Mouse (Mus musculus) kidney, adult 2 months (tissue): Measurements from ENCODE around the gene Carmil3. TPM values are rescaled to one million over a fixed set of nuclear protein-coding genes. Genes with fewer than 3 reads are reported as not detected.

ENCODE experiments used
- DNase-seq: peaks from one replicate; pipeline ENCODE4 v3.0.0; 2021
- H3K27ac ChIP-seq: fragments of 200-500 bp; 2 replicates; pipeline ENCODE4 v1.5.1; 2012; ENCODE audit warnings: low read depth, low read length, control low read depth, inconsistent platforms; ENCODE audit not compliant: insufficient read depth
- H3K27me3 ChIP-seq: fragments of 200-500 bp; replicated peaks from 2 replicates; pipeline ENCODE4 v1.6.1; 2012; ENCODE audit warnings: mild to moderate bottlenecking, moderate library complexity, low read length, inconsistent platforms; ENCODE audit not compliant: control insufficient read depth, insufficient read depth
- H3K36me3 ChIP-seq: fragments of 200-500 bp; 2 replicates; pipeline ENCODE4 v1.6.1; 2012; ENCODE audit warnings: mild to moderate bottlenecking, moderate library complexity, low read length, inconsistent platforms; ENCODE audit not compliant: control insufficient read depth, insufficient read depth
- H3K4me1 ChIP-seq: fragments of 200-500 bp; 2 replicates; pipeline ENCODE4 v1.6.1; 2011; ENCODE audit warnings: low read length; ENCODE audit not compliant: control insufficient read depth, insufficient read depth
- H3K4me3 ChIP-seq: fragments of 200-500 bp; 2 replicates; pipeline ENCODE4 v1.5.1; 2011; ENCODE audit warnings: mild to moderate bottlenecking, low read depth, low read length, control low read depth; ENCODE audit not compliant: insufficient read depth
- CTCF ChIP-seq: fragments of 200-500 bp; conservative IDR thresholded peaks from 2 replicates; pipeline ENCODE4 v1.5.1; 2011; ENCODE audit warnings: low read depth, mild to moderate bottlenecking, control low read depth, low read length, moderate library complexity, mixed read lengths; ENCODE audit not compliant: insufficient read depth, insufficient read length
- POLR2A ChIP-seq: fragments of 200-500 bp; IDR thresholded peaks from one replicate; pipeline ENCODE4 v1.6.1; 2011; ENCODE audit warnings: low read depth, low read length, control low read depth
- WGBS: fragments of 180-500 bp; shearing (Covaris S2); methylation state at CpG from one replicate; pipeline ENCODE4 v1.1.7; 2018; 5-methylcytosine and 5-hydroxymethylcytosine counted together
- polyA plus RNA-seq: library from polyadenylated mRNA; depleted of rRNA; stranded (reverse); fragments of >200 nt; gene quantifications from 2 replicates; pipeline ENCODE4 v1.2.3, GENCODE M21; 2012

Carmil3 gene
- polyA plus RNA-seq, 1 experiment, result 3.5 TPM

DNA sequence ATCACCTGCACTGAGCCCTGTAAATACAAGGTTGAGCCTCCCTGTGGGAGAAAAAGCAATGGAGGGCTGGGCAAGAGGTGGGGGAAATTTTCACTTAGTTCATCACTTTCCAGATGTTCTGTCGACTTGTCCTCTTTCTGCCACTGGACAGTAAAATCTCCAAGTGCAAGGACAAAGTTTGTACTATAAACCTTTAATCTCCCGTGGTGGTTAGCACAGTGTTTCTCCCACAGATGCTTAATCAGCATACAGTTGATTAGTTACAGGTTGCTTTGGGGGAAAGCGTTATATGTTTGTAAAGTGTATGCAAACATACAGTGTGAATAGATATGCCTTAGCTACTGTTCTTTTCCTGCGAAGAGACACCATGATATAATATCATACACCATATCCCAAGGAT lies 24.0 kb upstream of the Carmil3 start:
- no peaks in the 10 kb centered on the region for H3K36me3 ChIP-seq
- H3K27me3 ChIP-seq, result no peaks in the 10 kb centered on the region
- H3K27ac ChIP-seq, result peak overlapping the region; percentile 86
- WGBS, result 53% methylated on average over 4 of the region's 4 CpGs
- peak; percentile 56 for DNase-seq
- H3K4me3 ChIP-seq, result no peak overlapping the region
- no peak for TF ChIP-seq CTCF
- TF ChIP-seq POLR2A, result no peak
- peaks cover 28% of the 10 kb centered on the region; the same call in 1 of the 2 replicates for H3K4me1 ChIP-seq

- Histone ChIP-seq H3K27me3 (no peaks in the 10 kb centered on the region), H3K4me1 (peaks cover 25% of the 10 kb centered on the region; the same call in 1 of the 2 replicates), H3K27ac (peak overlapping the region; percentile 86), H3K36me3 (no peaks in the 10 kb centered on the region), H3K4me3 (no peak overlapping the region)
- 61% methylated on average over 7 of the region's 7 CpGs for WGBS
- peak; percentile 27 for DNase-seq
- no peak for TF ChIP-seq POLR2A
- no peak for TF ChIP-seq CTCF
Measured at GRCm38 (mm10) chr14:55467108-55467507, 23.3 kb upstream of the Carmil3 start.

- TF ChIP-seq POLR2A, result no peak
- no peak for TF ChIP-seq CTCF
- Histone ChIP-seq H3K4me3 (no peak overlapping the region), H3K27ac (peak overlapping the region; percentile 86), H3K4me1 (peaks cover 25% of the 10 kb centered on the region; the same call in 1 of the 2 replicates), H3K27me3 (no peaks in the 10 kb centered on the region), H3K36me3 (no peaks in the 10 kb centered on the region)
- DNase-seq, result peak; percentile 90
- 31% methylated on average over 2 of the region's 2 CpGs for WGBS
Measured at GRCm38 (mm10) chr14:55468301-55468741, 22.1 kb upstream of the Carmil3 start.

GRCm38 (mm10) chr14:55469041-55469440 lies 21.4 kb upstream of the Carmil3 start:
- whole genome bisulfite sequencing, result 15% methylated on average over 2 of the region's 2 CpGs
- Histone ChIP-seq H3K27ac (peak overlapping the region; percentile 65), H3K4me3 (no peak overlapping the region), H3K4me1 (peaks cover 25% of the 10 kb centered on the region; the same call in 1 of the 2 replicates), H3K36me3 (no peaks in the 10 kb centered on the region), H3K27me3 (no peaks in the 10 kb centered on the region)
- TF ChIP-seq POLR2A (no peak), CTCF (no peak)
- peak; percentile 88 for DNase-seq

GRCm38 (mm10) chr14:55469821-55470220 lies 20.6 kb upstream of the Carmil3 start:
- H3K36me3 ChIP-seq, result no peaks in the 10 kb centered on the region
- TF ChIP-seq CTCF, result no peak
- TF ChIP-seq POLR2A, result no peak
- no peak overlapping the region for H3K4me3 ChIP-seq
- H3K27me3 ChIP-seq, result no peaks in the 10 kb centered on the region
- WGBS, result 45% methylated on average over 6 of the region's 6 CpGs
- H3K4me1 ChIP-seq, result peaks cover 25% of the 10 kb centered on the region; the same call in 1 of the 2 replicates
- DNase-seq, result peak; percentile 52
- peak overlapping the region; percentile 65 for H3K27ac ChIP-seq

DNA sequence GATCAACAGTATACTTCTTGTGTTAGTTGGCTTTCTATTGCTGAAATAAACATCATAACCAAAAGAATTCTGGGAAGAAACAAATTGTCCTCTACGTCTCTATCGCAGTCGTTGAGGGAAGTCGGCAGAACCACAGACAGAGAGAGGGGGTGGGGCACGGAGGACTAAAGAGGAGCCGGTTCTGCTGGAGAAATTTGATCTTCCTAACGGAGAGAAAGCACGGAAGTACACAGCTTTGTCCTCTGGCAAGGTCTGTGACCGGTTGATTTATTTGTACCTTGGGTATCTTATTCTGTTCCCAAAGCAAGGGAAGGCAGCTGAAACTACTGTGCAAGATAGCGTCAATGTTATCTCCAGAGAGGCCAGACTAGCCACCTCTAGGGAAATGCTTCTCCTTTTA lies 19.6 kb upstream of the Carmil3 start:
- TF ChIP-seq CTCF (no peak), POLR2A (no peak)
- H3K36me3 ChIP-seq, result no peaks in the 10 kb centered on the region
- H3K4me3 ChIP-seq, result no peak overlapping the region
- peak; percentile 38 for DNase-seq
- peaks cover 25% of the 10 kb centered on the region; the same call in 1 of the 2 replicates for H3K4me1 ChIP-seq
- peak overlapping the region; percentile 12; the same call in 1 of the 2 replicates for H3K27ac ChIP-seq
- no peaks in the 10 kb centered on the region for H3K27me3 ChIP-seq
- 22% methylated on average over 10 of the region's 10 CpGs for WGBS

DNA sequence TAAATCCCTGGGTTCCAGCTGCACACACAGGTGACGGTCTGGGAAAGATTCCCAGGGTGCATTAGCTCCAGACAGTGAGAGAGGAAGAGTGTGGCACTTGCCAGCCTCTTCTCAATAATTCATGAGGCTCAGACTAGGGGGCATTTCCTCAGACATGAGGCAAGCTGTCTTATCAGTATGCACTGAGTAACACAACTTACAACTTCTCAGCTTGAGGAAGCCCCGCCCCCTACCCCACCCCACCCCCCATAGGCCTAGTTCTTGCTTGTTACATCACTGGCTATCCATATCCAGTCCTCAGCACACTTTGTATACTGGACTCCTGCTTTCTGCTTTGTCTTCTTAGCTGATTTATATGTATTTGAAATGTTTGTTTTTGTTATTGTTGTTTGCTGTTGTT lies 14.8 kb upstream of the Carmil3 start:
- Histone ChIP-seq H3K27me3 (no peaks in the 10 kb centered on the region), H3K36me3 (no peaks in the 10 kb centered on the region), H3K4me3 (no peak overlapping the region), H3K4me1 (peaks cover 12% of the 10 kb centered on the region), H3K27ac (no peak overlapping the region)
- WGBS, result 66% methylated on average over 2 of the region's 2 CpGs
- DNase-seq, result no peak
- no peak for TF ChIP-seq POLR2A
- no peak for TF ChIP-seq CTCF
